ENCODE assay signal across 8 mouse cellular contexts in genomic region chr13:117550108-117550507, GRCm38 (mm10). TPM values are rescaled to one million over a fixed set of nuclear protein-coding genes. Genes with fewer than 3 reads are reported as not detected.
A peak's percentile ranks its signal among the peaks of the same experiment; 100 is the strongest.
DNase-seq lines count a peak whose midpoint lies in the region; ATAC-seq and TF ChIP-seq lines count a peak whose summit lies in the region.
"Had no signal": no experiment of that assay in that cellular context is flagged by ENCODE, and none has a peak within 500 bp of the region (broad histone marks: within the 10 kb centered on the region; RNA-seq: fewer than 3 reads in every experiment).

No protein-coding gene starts in this region.

- no peak overlapping the region for H3K4me2 ChIP-seq in hindbrain, embryonic 16.5 days (ENCODE audit: low read length)
- no peak overlapping the region for H3K4me2 ChIP-seq in liver, postnatal 0 days (ENCODE audit: low read depth, low read length)
- H3K4me2 ChIP-seq: liver, embryonic 13.5 days had no signal

- TF ChIP-seq CTCF in liver, postnatal 0 days (IDR thresholded peaks at IDR 0.05; ENCODE audit: low read depth), result peak; percentile 77

- H3K27me3 ChIP-seq in hindbrain, embryonic 16.5 days (replicated peaks; ENCODE audit: control insufficient read depth, insufficient read depth, low read length), result no peaks in the 10 kb centered on the region
- H3K27me3 ChIP-seq in liver, postnatal 0 days (ENCODE audit: insufficient read depth, low read length), result no peaks in the 10 kb centered on the region
- H3K27me3 ChIP-seq: liver, embryonic 13.5 days had no signal

- peak; percentile 82 for ATAC-seq in hindbrain, embryonic 16.5 days
- no peak for ATAC-seq in liver, postnatal 0 days

- WGBS in hindbrain, embryonic 16.5 days, result 38% methylated on average over 3 of the region's 3 CpGs
- 36% methylated on average over 3 of the region's 3 CpGs for WGBS in liver, postnatal 0 days (ENCODE audit: insufficient replicate concordance)

- H3K4me3 ChIP-seq in hindbrain, embryonic 16.5 days (ENCODE audit: low read length), result no peak overlapping the region
- no peak overlapping the region for H3K4me3 ChIP-seq in liver, postnatal 0 days (ENCODE audit: low read depth, low read length)
- H3K4me3 ChIP-seq: liver, embryonic 13.5 days had no signal

- DNase-seq in spleen, postnatal 10 days (ENCODE audit: low spot score in 2 of 2), result peak; percentile 4 to 24
- DNase-seq in spleen, postnatal 4 days (ENCODE audit: low spot score in 2 of 2), result no peak
- DNase-seq in adrenal gland, postnatal 25 days, result peak; percentile 35
- DNase-seq in embryo, embryonic 11.5 days (ENCODE audit: low read depth, low spot score), result peak; percentile 37
- DNase-seq in liver, postnatal 0 days, result peak; percentile 24
- peak; percentile 66 to 80 for DNase-seq in right cerebral cortex, postnatal 10 days (ENCODE audit: low spot score in 2 of 2)
- DNase-seq: liver, embryonic 13.5 days had no signal

- H3K36me3 ChIP-seq in hindbrain, embryonic 16.5 days (ENCODE audit: control insufficient read depth, insufficient read depth, low read length), result no peaks in the 10 kb centered on the region
- H3K36me3 ChIP-seq in liver, postnatal 0 days (replicated peaks; ENCODE audit: insufficient read depth, low read length), result no peaks in the 10 kb centered on the region
- H3K36me3 ChIP-seq: liver, embryonic 13.5 days had no signal

- H3K9me3 ChIP-seq in hindbrain, embryonic 16.5 days (ENCODE audit: control insufficient read depth, low read length), result no peaks in the 10 kb centered on the region
- no peaks in the 10 kb centered on the region for H3K9me3 ChIP-seq in liver, postnatal 0 days (ENCODE audit: low read length)
- H3K9me3 ChIP-seq: liver, embryonic 13.5 days had no signal

- H3K27ac ChIP-seq in hindbrain, embryonic 16.5 days (ENCODE audit: low read depth, low read length), result no peak overlapping the region
- H3K27ac ChIP-seq in liver, postnatal 0 days (ENCODE audit: low read depth), result no peak overlapping the region
- H3K27ac ChIP-seq: liver, embryonic 13.5 days had no signal

- H3K4me1 ChIP-seq in hindbrain, embryonic 16.5 days (ENCODE audit: control insufficient read depth, insufficient read depth, low read depth, low read length), result no peaks in the 10 kb centered on the region
- H3K4me1 ChIP-seq in liver, postnatal 0 days (ENCODE audit: insufficient read depth), result no peaks in the 10 kb centered on the region
- H3K4me1 ChIP-seq: liver, embryonic 13.5 days had no signal

- H3K9ac ChIP-seq in hindbrain, embryonic 16.5 days (ENCODE audit: low read depth, low read length), result no peak overlapping the region
- H3K9ac ChIP-seq in liver, postnatal 0 days (replicated peaks), result no peak overlapping the region
- H3K9ac ChIP-seq: liver, embryonic 13.5 days had no signal

- no peak for TF ChIP-seq EP300 in liver, postnatal 0 days (IDR thresholded peaks at IDR 0.05; ENCODE audit: low read depth)

RNA-seq across cellular contexts. Expression of gene Hcn1, which starts 52.0 kb away (rescaled TPM):
- total RNA-seq in adrenal gland, postnatal 25 days (2021), result 0.06 TPM in 1 of 2 replicates, not detected in the other
- polyA plus RNA-seq in hindbrain, embryonic 16.5 days (2015; fragmentation: Nextera tagmentation; extraction: Ambion mirVana), result 1.1 and 1.6 TPM in 2 replicates
- not detected in 2 replicates for polyA plus RNA-seq in liver, postnatal 0 days (2015; fragmentation: Nextera tagmentation; extraction: Ambion mirVana)

Comparison
In these comparisons a context has a peak if more than half of its experiments do, and no peak if none do; other contexts are left out.
1. DNase-seq: peak in spleen, postnatal 10 days (2 of 2), adrenal gland, postnatal 25 days (single experiment), embryo, embryonic 11.5 days (single experiment), liver, postnatal 0 days (single experiment) and right cerebral cortex, postnatal 10 days (2 of 2); none in spleen, postnatal 4 days (0 of 2).